Mouse (Mus musculus): Measurements from ENCODE around the gene Gmfg.

The Gmfg gene

DNA sequence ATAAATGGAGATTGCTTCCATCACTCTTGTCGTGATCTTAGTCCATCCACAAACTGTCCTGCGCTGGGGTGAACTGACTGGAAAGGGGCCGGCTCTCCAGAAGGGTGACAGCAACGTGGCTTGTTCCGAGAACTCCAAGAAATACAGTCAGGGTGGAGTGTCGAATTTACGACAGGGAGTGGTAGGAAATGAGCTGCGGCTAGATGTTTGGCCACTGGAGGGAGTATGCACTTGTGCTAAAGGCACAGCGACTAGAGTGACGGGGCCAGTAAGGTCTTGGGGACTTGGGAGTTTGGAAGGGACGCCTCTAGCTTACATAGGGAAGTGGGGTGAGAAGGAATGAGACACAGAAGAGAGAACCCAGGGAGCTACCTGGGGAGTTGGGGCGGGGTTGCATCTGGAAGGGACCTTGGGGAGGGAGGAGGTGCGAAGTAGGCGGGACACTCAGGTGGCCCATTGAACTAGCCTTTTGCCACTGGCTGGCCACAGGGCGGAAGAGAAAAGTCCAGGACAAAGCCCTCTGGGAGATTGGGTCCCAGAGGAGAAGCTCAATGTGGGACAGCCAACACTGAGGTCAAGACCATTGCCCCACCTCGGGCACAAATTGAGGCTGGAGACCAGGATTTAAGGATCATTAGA is at the start of gene Gmfg:
Gene Gmfg (plus strand): TSS at position 516 of the 639 bp plus-strand sequence.
- peak; percentile 87 for DNase-seq

DNA sequence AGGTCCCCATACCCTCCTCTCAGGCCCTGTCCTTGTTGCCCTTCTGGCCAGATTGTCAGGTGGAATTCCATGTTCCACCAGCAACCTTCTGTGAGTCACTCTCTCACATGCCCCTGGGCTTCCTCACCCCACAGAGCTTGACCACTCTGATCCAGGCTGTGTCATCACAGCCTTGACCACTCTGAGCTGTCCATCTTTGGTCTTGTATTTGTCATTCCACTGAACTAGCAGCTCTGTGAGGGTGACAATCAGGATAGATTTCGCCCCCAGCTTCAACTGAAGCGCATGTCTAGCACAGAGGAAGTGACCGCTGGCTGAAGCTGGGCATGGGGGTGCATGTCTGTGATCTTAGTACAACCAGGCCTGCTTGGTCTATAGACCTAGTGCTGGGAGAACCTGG is 46.9 kb upstream of the Gmfg start:
- DNase-seq, result no peak

DNA sequence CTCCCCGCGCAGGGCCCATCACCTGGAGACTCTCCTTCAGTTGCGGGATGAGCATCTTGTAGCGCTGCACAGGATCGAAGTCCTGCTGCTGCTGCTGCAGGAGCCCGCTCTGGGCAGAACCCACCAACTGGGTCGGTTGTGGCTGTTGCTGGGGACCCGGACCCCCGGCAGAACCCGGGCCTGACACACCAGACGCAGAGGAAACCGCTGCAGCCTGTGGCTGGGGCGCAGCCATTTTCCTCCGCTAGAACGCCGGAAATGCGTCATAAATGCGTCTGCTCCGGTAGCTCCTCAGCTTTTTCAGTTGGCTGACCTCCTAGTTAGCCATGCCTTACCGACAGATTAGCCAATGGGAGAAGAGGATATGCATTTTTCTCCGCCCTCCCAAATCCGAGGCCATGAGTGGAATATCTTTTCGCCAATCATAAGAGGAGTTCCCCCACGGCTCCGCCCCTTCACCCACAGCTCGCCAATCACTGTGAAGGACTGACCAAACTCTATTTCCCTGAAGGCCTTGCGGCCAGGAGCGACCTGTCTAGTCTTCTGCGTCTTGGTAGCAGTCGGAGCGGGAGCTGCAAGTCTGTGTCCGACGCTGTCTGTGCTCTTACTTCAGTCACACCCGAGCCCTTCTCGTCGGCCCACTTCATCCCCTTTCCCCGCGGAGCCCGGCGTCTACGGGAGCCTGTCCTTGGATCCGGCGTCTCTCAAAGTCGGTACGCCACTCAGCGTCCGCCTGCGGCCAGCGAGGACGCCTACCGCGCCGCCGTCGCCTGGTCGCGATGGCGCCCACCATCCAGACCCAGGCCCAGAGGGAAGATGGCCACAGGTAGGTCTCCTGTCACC is 44.6 kb upstream of the Gmfg start, which contains the start of the genes Med29 and Paf1:
Gene Med29 (minus strand): TSS at position 280 of the 843 bp plus-strand sequence.
Gene Paf1 (plus strand): TSS at position 523 of the 843 bp plus-strand sequence.
- peak; percentile 96 for DNase-seq

GRCm38 (mm10) chr7:28393272-28393951 is 43.8 kb upstream of the Gmfg start:
- DNase-seq, result no peak

- no peak for DNase-seq
These were observed 41.8 kb upstream of the Gmfg start for GRCm38 (mm10) chr7:28395425-28395824.

- no peak for DNase-seq
These were observed 39.2 kb upstream of the Gmfg start for GRCm38 (mm10) chr7:28398000-28398399.

DNA sequence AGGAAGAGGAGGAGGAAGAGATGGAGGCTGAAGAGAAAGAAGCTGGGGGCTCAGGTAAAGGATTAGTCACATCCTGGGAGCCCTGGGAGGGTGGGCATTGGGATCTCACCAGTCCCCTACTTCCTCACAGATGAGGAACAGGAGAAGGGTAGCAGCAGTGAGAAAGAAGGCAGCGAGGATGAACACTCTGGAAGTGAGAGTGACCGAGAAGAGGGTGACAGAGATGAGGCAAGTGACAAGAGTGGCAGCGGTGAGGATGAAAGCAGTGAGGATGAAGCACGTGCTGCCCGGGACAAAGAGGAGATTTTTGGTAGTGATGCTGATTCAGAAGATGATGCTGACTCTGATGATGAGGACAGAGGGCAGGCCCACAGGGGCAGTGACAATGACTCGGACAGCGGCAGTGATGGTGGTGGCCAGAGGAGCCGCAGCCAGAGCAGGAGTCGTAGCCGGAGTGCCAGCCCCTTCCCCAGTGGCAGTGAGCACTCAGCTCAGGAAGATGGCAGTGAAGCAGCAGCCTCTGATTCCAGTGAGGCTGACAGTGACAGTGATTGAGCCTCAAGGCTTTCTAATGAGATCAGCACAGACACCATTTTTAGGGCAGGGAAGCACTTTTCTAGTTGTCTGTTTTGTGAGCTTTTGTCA is 38.4 kb upstream of the Gmfg start:
- DNase-seq, result no peak

DNA sequence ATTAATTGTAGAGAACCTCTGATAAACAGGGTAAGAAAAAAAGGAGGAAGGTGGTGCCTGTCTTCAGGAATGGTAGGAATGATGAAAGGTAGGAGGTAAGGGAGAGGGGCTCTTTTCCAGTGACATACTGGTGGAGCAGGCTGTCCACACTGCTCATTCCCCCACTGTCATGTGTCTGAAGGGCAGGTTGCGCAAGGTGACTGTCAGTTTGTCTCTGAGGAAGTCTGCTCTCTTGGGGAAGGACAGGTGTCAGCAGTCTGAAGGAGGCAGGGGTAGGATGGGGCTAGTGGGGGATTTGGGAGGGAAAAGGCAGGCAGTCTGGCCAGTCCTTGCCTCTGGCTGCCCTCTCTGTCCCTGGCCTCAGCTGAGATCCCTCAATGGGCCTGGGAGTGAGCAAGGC is 36.2 kb upstream of the Gmfg start:
- no peak for DNase-seq

DNA sequence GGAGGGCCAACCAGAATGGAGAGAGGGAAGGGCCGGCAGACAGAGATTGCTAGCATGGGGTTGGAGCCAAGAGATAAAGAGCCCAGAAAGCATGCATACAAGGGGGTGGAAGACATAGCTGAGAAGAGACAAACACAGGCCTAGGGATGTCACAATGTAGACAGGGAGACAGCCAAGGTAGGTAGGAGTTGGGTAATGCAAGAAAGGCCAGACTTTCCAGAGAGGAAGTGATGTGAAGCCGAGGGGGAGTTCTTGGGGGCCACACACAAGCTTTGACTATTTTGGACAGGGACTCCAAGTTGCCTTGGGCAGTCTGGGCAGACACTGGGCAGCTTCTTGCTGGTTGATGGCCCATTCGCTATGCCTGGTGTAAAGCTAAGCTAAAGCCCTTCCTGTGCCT is 35.3 kb upstream of the Gmfg start:
- DNase-seq, result no peak

DNA sequence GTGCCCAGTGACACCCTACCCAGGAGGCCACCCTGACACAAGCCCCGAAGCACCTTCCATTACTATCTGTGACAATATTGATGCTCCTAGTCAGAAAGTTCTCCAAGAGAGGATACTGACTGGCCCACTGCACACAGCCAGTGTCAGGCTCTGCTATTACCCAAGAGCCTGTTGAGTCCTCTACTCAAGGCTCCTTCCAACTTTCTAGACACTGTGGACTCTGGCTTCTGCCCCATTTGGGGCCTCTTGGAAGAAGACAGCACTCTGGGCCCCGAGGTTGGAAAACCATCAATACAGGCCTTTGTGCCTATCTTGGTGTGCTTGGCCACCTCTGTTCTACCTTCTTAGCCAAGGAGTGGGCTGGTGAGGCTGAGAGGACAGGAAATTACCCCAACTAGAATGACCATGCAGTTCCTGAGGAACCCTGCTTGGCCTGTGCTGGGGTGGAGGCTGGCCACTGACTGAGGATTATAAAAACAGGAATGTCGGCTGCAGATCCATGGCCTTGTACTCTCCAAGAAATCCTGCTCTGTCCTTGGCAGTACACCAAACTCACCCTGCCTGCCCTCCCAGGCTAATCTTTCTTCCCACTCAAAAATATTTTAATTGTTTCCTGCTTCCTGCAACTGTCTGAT is 26.3 kb upstream of the Gmfg start:
- DNase-seq, result peak; percentile 46

DNA sequence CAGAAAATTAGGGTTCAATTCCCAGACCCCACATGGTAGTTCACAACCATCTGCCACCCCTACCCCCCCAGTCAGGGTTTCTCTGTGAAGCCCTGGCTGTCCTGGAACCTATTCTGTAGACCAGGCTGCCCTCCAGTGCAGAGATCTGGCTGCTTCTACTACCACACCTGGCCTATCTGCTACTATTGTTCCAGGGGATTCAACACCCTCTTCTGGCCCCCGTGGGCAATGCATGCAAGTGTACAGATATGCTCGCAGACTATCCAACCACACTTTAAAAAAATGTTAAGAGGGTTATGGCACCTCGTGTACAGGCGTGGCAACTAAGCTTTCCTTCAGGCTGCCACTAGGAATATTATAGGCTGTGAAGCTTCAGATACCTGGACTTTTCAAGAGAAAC is 24.4 kb upstream of the Gmfg start:
- DNase-seq, result no peak

GRCm38 (mm10) chr7:28417368-28417767 is 19.9 kb upstream of the Gmfg start:
- no peak for DNase-seq

- DNase-seq, result peak; percentile 51
These were observed 19.1 kb upstream of the Gmfg start for GRCm38 (mm10) chr7:28418096-28418670.

DNA sequence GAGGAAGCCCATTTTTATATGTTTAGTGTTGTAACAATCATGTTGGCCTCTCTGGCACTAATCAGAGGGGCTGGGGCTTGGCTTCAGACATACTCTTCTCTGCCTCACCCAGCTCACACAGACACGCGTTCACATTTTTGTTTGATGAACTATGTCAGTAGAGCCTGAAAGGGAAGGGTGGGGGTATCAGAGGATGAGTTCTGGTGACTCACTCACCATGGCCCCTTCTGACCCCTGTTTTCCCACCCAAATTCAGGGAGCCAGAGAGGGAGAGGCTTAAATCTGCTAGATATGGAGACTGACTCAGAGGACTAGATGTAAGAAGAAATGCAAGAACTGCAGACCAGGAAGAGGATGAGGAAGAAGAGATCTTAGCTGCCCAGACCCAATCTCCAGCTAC is 17.8 kb upstream of the Gmfg start:
- no peak for DNase-seq

DNA sequence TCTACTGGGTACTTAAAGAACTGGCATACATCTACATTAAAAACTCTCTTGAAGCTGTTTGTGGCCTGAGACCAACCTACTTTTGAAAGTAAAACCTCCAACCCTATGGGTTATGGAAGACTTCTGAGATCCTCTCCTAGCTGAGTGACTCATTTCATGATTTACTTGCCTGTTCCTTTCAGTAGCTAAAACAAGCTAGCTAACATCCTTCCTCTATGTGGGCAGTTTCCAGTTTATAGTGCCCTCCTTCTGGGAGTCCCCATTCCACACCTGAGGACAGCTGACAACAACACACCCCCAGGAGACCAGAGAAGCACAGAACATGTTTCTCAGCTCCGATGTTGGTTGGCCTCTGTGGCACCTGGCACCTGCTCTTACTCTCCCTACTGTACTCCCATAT is 14.2 kb upstream of the Gmfg start:
- DNase-seq, result no peak

- DNase-seq, result no peak
These were observed 9.5 kb upstream of the Gmfg start for GRCm38 (mm10) chr7:28427738-28428137.

DNA sequence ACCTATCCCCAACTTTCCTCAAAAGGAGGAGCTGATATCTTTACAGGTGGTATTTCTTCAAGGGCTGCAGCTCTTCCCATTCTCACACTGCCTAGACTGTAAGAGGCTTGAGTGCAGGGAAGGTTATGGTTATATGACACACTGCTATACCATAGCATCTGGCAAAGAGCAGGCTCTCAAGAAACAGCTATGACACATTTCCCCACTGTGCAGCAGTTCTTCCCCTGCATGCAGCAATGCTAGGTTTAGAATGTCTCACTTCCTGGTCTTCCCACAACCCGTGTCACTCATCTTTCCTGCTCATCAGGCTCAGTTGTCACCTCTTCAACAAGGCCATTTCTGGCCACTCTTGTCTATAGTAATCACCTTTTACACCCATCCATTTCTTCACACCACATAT is 6.7 kb upstream of the Gmfg start:
- DNase-seq, result no peak

DNA sequence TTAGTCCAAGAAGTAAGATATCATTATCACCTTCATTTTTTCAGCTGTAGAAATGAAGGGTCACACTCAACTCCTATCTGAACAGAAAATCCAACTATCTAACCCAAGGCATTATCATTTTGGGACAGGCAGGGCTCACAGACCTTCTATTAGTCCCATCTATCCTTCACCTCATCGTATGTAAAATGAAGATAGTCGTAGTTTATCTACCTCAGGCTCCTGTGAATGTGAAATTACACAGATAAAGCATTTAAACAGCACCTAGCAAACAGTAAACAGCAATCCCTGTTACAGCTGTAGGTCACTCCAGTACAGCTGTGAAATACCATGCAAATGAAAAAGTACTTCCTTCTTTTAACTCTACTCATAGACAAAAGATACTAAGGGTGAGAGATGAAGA is 5.0 kb upstream of the Gmfg start:
- DNase-seq, result no peak

- DNase-seq, result peak; percentile 7
These were observed 1.5 kb upstream of the Gmfg start for GRCm38 (mm10) chr7:28435660-28436259.

- DNase-seq, result peak; percentile 100
These were observed 859 bp upstream of the Gmfg start for GRCm38 (mm10) chr7:28436271-28436904.

DNA sequence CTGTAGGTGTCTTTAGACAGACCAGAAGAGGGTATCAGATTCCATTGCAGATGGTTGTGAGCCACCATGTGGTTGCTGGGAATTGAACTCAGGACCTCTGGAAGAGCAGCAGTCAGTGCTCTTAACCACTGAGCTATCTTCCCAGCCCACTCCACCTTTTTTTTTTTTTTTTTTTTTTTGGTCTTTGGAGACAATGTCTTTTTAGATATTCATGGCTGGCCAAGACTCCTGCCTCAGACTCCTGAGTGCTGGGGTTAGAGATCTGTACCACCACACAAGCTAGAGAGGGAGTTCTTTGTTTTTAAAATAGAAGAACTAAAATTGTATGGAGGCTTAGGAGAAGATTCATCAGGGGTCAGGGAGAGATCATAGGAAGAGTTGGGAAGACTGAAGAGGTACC is 717 bp downstream of the Gmfg start:
- DNase-seq, result no peak

All from kidney, adult 18-20 months (tissue).